Mouse (Mus musculus): ENCODE results near the gene Olfr491. TPM values are rescaled to one million over a fixed set of nuclear protein-coding genes. Genes with fewer than 3 reads are reported as not detected.

Gene Olfr491
- not detected for total RNA-seq (2021)
- long read RNA-seq, experiment 1 = 0 reads
- long read RNA-seq, experiment 2 = 0 reads

DNA sequence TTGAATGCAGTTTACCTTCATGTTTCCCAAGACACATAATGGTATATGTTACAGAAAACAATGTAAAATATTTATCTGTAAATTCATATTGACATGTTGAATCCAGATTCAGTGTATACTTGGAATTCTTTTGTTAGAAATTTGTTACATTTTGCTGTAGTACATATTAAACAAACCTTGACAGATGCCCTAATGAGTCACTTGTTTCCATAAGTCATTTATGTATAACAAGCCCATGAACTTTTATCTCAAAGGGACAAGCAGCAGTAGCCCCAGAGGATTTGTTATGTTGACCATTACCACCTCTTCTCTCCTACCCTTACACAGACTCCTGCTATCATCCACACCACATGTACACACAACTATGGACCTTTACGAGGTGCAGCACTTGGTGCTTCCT is at the start of gene Olfr491:
Olfr491 (plus strand) TSS at position 301 of the 400 bp plus-strand sequence.
- no peak for DNase-seq

DNA sequence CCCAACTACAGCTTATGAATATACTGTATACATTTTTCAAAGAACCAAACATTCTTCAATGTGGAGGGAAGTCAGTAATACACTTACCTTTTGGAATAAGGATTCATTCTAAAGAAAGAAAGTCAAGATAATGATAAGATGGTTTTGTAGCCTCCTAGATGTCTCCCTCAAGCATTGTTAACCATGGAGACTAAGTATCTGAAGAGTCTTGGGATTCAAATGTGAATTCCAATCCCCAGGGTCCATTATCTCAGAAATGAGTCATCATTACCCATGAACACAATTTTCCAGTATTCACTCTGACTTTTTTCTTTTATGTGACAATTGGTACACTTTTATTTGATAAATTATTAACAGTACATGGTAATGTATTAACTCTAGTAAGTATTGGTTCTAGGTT is 24.4 kb upstream of the Olfr491 start, which contains the start of gene Olfr490:
Olfr490 (minus strand) TSS at position 101 of the 400 bp plus-strand sequence.
- no peak for DNase-seq

DNA sequence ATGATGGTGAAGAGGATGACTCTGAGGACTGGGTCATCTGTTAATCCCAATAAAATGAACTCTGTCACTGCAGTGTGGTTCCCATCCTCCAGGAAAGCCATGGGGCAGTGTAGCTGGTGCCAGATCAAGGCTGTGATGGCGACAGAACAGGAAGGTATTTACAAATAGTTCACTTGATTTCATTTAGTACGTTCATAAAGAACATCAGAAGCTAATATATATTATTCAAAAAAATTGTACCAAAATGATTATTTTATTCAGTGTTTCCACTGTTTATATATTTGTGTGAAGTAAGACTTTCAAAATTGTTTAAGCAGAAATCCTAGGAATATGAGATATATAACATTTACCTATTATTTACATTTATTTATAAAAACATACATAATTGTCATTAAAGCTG is 10.3 kb downstream of the Olfr491 start, which contains the start of gene Olfr492:
Olfr492 (minus strand) TSS at position 101 of the 400 bp plus-strand sequence.
- no peak for DNase-seq

DNA sequence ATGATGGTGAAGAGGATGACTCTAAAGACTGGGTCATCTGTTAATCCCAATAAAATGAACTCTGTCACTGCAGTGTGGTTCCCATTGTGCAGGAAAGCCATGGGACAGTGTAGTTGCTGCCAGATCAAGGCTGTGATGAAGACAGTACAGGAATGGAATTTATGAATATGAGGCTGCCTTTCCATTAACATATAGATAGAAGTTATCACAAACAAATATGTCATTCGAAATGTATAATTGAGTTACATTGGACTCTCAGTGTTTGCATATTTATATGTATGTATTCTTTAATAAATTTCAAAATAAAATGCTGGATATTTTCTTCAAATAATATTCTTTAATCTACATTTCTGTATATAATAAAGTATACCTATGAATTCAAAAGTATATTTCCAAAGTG is 33.6 kb downstream of the Olfr491 start, which contains the start of gene Olfr493:
Olfr493 (minus strand) TSS at position 101 of the 400 bp plus-strand sequence.
- no peak for DNase-seq

DNA sequence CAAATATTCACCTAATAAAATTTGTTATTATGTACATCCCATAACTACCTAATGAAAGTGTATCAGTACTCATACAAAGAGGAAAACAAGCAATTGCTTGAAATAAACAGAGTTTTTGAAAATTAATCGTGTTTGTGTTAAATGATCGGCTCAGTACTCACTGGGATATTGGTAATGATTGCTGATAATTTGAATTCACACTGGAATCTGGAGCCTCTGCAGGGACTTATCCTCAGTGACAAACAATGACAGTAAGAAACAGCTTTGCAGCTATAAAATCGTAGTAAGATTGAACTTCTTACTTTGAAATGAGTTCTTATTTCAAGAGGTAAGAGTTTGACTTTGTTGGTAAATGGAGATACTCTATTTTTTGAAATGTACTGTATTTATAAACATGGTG is 51.8 kb downstream of the Olfr491 start, which contains the start of gene Olfr494:
Olfr494 (plus strand) TSS at position 301 of the 400 bp plus-strand sequence.
- DNase-seq = no peak

Other genes with a start within 250 kb of the Olfr491 start
- gene Olfr480, start 246.1 kb upstream of the Olfr491 start, total RNA-seq (2021) = not detected
- gene Olfr481, start 233.6 kb upstream of the Olfr491 start, total RNA-seq (2021) = not detected
- 1 to 10 TPM; 1.1 to 1.5 TPM for gene Olfr482, start 215.9 kb upstream of the Olfr491 start, total RNA-seq (2021)
- not detected for gene Olfr483, start 212.6 kb upstream of the Olfr491 start, total RNA-seq (2021)
- gene Olfr484, start 186.0 kb upstream of the Olfr491 start, total RNA-seq (2021) = not detected
- gene Olfr485, start 153.6 kb upstream of the Olfr491 start, total RNA-seq (2021) = not detected
- gene Olfr486, start 140.7 kb upstream of the Olfr491 start, total RNA-seq (2021) = not detected
- gene Olfr487, start 98.8 kb upstream of the Olfr491 start, total RNA-seq (2021) = not detected
- not detected for gene Olfr488, start 55.1 kb upstream of the Olfr491 start, total RNA-seq (2021)
- not detected for gene Olfr490, start 24.5 kb upstream of the Olfr491 start, total RNA-seq (2021)
- gene Olfr492, start 10.2 kb downstream of the Olfr491 start, total RNA-seq (2021) = not detected
- gene Olfr493, start 33.5 kb downstream of the Olfr491 start, total RNA-seq (2021) = not detected
- gene Olfr494, start 51.9 kb downstream of the Olfr491 start, total RNA-seq (2021) = not detected
- not detected for gene Olfr495, start 79.7 kb downstream of the Olfr491 start, total RNA-seq (2021)
- not detected for gene Olfr497, start 107.0 kb downstream of the Olfr491 start, total RNA-seq (2021)
- gene Olfr498, start 151.9 kb downstream of the Olfr491 start, total RNA-seq (2021) = not detected
- gene Olfr502, start 211.6 kb downstream of the Olfr491 start, total RNA-seq (2021) = not detected
- not detected for gene Olfr503, start 231.1 kb downstream of the Olfr491 start, total RNA-seq (2021)